Mouse (Mus musculus): Measurements from ENCODE around the gene Ephx1. TPM values are rescaled to one million over a fixed set of nuclear protein-coding genes. Genes with fewer than 3 reads are reported as not detected.

Ephx1 gene
- total and polyA plus RNA-seq, 2 experiments from 2014 or later, result 9.7 to 13.8 TPM

DNA sequence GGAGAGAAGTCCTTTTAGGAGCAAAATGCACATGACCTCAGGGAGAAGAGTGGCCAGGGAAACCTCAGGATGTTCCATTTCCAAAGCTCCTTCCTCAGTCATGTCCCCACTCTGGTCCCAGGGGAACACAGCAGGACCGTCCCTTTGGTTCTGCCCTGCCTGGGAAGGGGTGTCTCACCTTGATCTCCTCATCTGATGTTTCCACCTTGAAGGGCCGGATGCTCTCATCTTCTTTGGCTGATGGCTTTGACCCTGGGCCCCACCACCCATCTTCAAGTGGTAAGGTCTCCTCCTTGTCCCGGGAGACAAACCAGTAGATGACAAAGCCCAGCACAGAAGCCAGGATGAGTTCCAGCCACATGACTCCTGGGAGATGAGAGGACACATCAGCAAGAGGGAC lies 19.1 kb downstream of the Ephx1 start:
- no peak overlapping the region for H3K4me3 ChIP-seq (ENCODE audit: low read depth, low read length)

DNA sequence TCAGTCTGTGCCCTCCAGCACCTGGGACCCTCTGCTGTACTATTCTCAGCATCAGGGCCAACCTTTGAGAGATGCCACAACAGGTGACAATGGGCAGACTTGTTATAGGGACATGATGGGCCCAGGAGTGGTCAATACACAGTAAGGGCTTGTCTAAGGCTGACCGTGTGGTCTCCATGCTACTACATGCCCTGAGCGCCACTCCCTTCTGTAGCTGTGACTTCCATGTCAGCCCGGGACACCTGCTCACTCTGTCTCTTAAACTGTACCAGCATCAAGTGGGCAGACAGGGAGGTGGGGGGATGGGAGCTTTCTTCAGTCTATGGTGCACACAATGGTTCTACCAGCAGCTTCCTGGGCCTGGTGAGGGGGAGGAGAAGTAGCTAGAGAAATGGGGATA lies 19.5 kb downstream of the Ephx1 start:
- H3K4me2 ChIP-seq (ENCODE audit: low read depth, low read length, poor library complexity, severe bottlenecking), result no peak overlapping the region

More for the DNA sequence above, 19.1 kb downstream of the Ephx1 start:
- ATAC-seq (ENCODE audit: low FRiP score) (no peak), DNase-seq (ENCODE audit: low spot score) (no peak)
- no peaks in the 10 kb centered on the region for H3K9me3 ChIP-seq (ENCODE audit: low read length)
- no peak for TF ChIP-seq CTCF (IDR thresholded peaks at IDR 0.05)
- no peak overlapping the region for H3K27ac ChIP-seq (ENCODE audit: low read depth, low read length)
- H3K4me1 ChIP-seq (ENCODE audit: insufficient read depth, low read length), result no peaks in the 10 kb centered on the region
- no peaks in the 10 kb centered on the region for H3K27me3 ChIP-seq (ENCODE audit: insufficient read depth, low read length)
- 91% methylated on average over 3 of the region's 3 CpGs for WGBS
- no peak overlapping the region for H3K9ac ChIP-seq (replicated peaks; ENCODE audit: low read length, poor library complexity, severe bottlenecking)
- no peak overlapping the region for H3K4me2 ChIP-seq (ENCODE audit: low read depth, low read length, poor library complexity, severe bottlenecking)
- H3K36me3 ChIP-seq (ENCODE audit: insufficient read depth, low read length), result no peaks in the 10 kb centered on the region

DNA sequence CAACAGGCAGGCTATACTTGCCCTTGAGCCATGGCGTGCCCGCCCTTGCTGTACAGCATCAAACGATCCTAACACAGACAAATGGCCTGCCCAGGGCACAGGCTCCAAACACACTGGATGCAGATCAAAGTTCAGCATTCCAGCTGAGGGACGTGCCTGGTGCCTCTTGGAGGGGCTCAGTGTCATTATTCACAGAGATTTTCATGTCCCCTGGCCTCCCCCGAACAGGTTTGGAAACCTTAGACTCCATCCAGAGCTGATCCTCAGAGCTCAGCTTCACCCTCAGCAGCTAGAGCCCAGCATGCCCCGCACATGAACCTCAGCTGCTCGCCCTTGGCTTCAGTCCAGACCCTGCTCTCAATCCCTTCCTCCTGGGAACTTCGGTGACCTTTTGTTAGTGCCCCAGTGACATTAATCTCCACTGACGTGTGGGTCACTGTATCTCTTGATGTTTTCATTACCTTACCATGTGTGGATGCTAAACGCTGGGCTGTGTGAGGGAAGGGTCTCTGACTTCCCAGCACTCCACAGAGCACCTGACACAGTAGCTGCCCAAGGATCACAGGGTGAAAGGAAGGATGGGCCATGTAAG lies 20.1 kb downstream of the Ephx1 start:
- TF ChIP-seq CTCF (IDR thresholded peaks at IDR 0.05), result no peak
- H3K27me3 ChIP-seq (ENCODE audit: insufficient read depth, low read length), result no peaks in the 10 kb centered on the region
- no peak overlapping the region for H3K9ac ChIP-seq (replicated peaks; ENCODE audit: low read length, poor library complexity, severe bottlenecking)
- H3K27ac ChIP-seq (ENCODE audit: low read depth, low read length), result no peak overlapping the region
- H3K4me1 ChIP-seq (ENCODE audit: insufficient read depth, low read length), result no peaks in the 10 kb centered on the region
- no peaks in the 10 kb centered on the region for H3K36me3 ChIP-seq (ENCODE audit: insufficient read depth, low read length)
- H3K4me3 ChIP-seq (ENCODE audit: low read depth, low read length), result no peak overlapping the region
- no peak for DNase-seq (ENCODE audit: low spot score)
- H3K9me3 ChIP-seq (ENCODE audit: low read length), result no peaks in the 10 kb centered on the region
- H3K4me2 ChIP-seq (ENCODE audit: low read depth, low read length, poor library complexity, severe bottlenecking), result no peak overlapping the region
- 40% methylated on average over 9 of the region's 10 CpGs for WGBS
- no peak for ATAC-seq (ENCODE audit: low FRiP score)

More for the DNA sequence above, 19.5 kb downstream of the Ephx1 start:
- no peaks in the 10 kb centered on the region for H3K9me3 ChIP-seq (ENCODE audit: low read length)
- H3K27me3 ChIP-seq (ENCODE audit: insufficient read depth, low read length), result no peaks in the 10 kb centered on the region
- no peak for TF ChIP-seq CTCF (IDR thresholded peaks at IDR 0.05)
- H3K4me1 ChIP-seq (ENCODE audit: insufficient read depth, low read length), result no peaks in the 10 kb centered on the region
- ATAC-seq (ENCODE audit: low FRiP score) (no peak), DNase-seq (ENCODE audit: low spot score) (no peak)
- no peak overlapping the region for H3K27ac ChIP-seq (ENCODE audit: low read depth, low read length)
- H3K9ac ChIP-seq (replicated peaks; ENCODE audit: low read length, poor library complexity, severe bottlenecking), result no peak overlapping the region
- H3K36me3 ChIP-seq (ENCODE audit: insufficient read depth, low read length), result no peaks in the 10 kb centered on the region
- 92% methylated on average over 3 of the region's 3 CpGs for WGBS
- no peak overlapping the region for H3K4me3 ChIP-seq (ENCODE audit: low read depth, low read length)

DNA sequence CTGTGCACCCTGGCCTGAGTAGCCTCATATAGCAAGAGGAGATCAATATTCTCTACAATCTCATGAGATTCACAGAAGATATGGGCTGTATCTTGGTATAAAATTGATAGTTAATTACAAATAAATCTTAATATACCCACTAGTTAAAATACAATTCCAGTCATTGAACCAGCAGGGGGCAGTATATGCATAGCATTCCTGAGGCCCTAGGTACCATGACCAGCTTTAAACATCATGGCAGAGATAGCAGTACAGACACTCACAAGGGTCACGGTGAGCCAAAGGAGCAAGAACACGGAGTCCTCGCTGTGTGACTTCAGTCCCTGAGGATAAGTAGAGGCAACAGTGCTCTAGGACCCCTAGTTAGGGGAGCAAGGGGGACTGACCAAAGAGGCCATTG lies 28.6 kb downstream of the Ephx1 start:
- Histone ChIP-seq H3K27me3 (ENCODE audit: insufficient read depth, low read length) (no peaks in the 10 kb centered on the region), H3K4me1 (ENCODE audit: insufficient read depth, low read length) (no peaks in the 10 kb centered on the region; the same call in 1 of the 2 replicates), H3K4me3 (ENCODE audit: low read depth, low read length) (no peak overlapping the region), H3K4me2 (ENCODE audit: low read depth, low read length, poor library complexity, severe bottlenecking) (no peak overlapping the region), H3K27ac (ENCODE audit: low read depth, low read length) (no peak overlapping the region), H3K9me3 (ENCODE audit: low read length) (no peaks in the 10 kb centered on the region), H3K36me3 (ENCODE audit: insufficient read depth, low read length) (no peaks in the 10 kb centered on the region), H3K9ac (replicated peaks; ENCODE audit: low read length, poor library complexity, severe bottlenecking) (no peak overlapping the region)
- DNase-seq (ENCODE audit: low spot score), result peak; percentile 73
- peak; percentile 80 for TF ChIP-seq CTCF (IDR thresholded peaks at IDR 0.05)
- 55% methylated on average over 3 of the region's 3 CpGs for WGBS
- no peak for ATAC-seq (ENCODE audit: low FRiP score)

DNA sequence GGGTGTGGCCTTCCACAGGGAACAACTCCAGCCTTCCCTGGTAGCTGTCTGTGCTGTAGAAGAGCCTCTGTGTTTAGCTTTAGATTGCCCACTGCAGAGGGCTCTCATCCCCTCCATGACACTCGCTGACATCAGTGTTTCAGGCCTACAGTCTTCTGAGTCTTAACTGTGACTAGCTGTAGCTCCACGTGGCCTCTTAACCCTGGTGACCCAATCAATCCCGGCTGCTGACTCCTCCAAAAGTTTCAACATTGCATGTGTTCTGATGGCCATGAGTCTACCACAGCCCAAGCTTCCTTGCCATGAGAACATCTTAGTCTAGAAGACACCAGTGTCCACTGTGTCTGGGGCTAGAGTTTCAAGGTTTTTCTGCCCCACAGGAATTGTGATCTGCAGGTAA lies 30.0 kb downstream of the Ephx1 start:
- no peak for TF ChIP-seq CTCF (IDR thresholded peaks at IDR 0.05)
- Histone ChIP-seq H3K27me3 (ENCODE audit: insufficient read depth, low read length) (no peaks in the 10 kb centered on the region), H3K9me3 (ENCODE audit: low read length) (no peaks in the 10 kb centered on the region), H3K4me3 (ENCODE audit: low read depth, low read length) (no peak overlapping the region), H3K27ac (ENCODE audit: low read depth, low read length) (no peak overlapping the region), H3K9ac (replicated peaks; ENCODE audit: low read length, poor library complexity, severe bottlenecking) (no peak overlapping the region), H3K4me1 (ENCODE audit: insufficient read depth, low read length) (no peaks in the 10 kb centered on the region; the same call in 1 of the 2 replicates), H3K36me3 (ENCODE audit: insufficient read depth, low read length) (no peaks in the 10 kb centered on the region), H3K4me2 (ENCODE audit: low read depth, low read length, poor library complexity, severe bottlenecking) (no peak overlapping the region)
- WGBS, result 71% methylated on average over 3 of the region's 3 CpGs
- DNase-seq (ENCODE audit: low spot score) (no peak), ATAC-seq (ENCODE audit: low FRiP score) (no peak)

DNA sequence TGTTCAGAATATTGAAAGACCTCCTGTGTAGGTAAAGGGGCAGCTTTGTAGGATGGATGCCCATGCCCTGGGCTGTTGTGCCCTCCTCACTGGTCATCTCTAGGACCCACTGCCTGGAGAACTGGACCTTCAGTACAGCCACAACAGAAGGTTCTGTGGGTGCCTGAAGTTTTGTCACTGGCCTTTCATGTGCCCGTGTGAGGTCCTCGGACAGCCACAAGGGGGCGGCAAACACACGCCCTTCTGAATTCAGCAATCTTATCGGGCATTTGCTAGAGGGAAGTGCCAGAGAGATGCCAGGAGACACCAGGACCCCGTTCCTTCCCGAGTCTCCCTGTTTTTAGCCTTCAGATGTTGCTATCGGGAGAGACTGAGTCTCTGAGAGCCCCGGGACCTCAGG lies 32.9 kb downstream of the Ephx1 start:
- no peaks in the 10 kb centered on the region for H3K36me3 ChIP-seq (ENCODE audit: insufficient read depth, low read length)
- H3K4me2 ChIP-seq (ENCODE audit: low read depth, low read length, poor library complexity, severe bottlenecking), result peak overlapping the region; percentile 28; the same call in 1 of the 2 replicates
- peak; percentile 97 for TF ChIP-seq CTCF (IDR thresholded peaks at IDR 0.05)
- H3K27ac ChIP-seq (ENCODE audit: low read depth, low read length), result no peak overlapping the region
- H3K4me3 ChIP-seq (ENCODE audit: low read depth, low read length), result no peak overlapping the region
- ATAC-seq (ENCODE audit: low FRiP score) (peak; percentile 20; the same call in 1 of the 2 replicates), DNase-seq (ENCODE audit: low spot score) (peak; percentile 83)
- 3% methylated on average over 9 of the region's 9 CpGs for WGBS
- no peaks in the 10 kb centered on the region for H3K27me3 ChIP-seq (ENCODE audit: insufficient read depth, low read length)
- H3K9me3 ChIP-seq (ENCODE audit: low read length), result no peaks in the 10 kb centered on the region
- no peak overlapping the region for H3K9ac ChIP-seq (replicated peaks; ENCODE audit: low read length, poor library complexity, severe bottlenecking)
- H3K4me1 ChIP-seq (ENCODE audit: insufficient read depth, low read length), result no peaks in the 10 kb centered on the region; the same call in 1 of the 2 replicates

Data from midbrain, postnatal 0 days (tissue).